Mouse (Mus musculus) urinary bladder, postnatal 14 days (tissue): Measurements from ENCODE around the gene Bckdha.

Experiments
- DNase-seq: peaks from one replicate; pipeline ENCODE4 v3.0.0; 2021; ENCODE audit warnings: low spot score

Bckdha gene

GRCm38 (mm10) chr7:25644631-25645030 is 14.2 kb downstream of the Bckdha start:
- no peak for DNase-seq

DNA sequence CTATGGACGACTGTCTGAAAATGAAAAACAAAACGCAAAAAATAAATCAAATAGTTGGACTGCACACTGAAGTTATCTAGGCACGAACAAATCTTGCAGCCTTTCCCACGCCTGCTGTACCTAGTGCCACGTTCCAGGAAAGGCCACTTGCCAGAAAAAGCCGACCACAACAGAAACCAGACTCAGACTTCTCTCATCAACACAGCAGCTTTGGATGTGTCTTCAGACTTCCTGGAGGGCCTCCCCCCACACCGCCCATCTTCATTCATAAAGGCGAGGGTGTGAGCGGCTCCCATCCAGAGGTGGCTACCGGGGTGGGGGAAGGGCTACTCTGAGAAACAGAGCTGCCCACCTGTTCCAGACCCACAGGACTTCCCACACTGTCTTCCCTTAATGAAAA is 14.6 kb downstream of the Bckdha start:
- DNase-seq: no peak

- no peak for DNase-seq
These were observed 19.0 kb downstream of the Bckdha start for GRCm38 (mm10) chr7:25639754-25640153.

DNA sequence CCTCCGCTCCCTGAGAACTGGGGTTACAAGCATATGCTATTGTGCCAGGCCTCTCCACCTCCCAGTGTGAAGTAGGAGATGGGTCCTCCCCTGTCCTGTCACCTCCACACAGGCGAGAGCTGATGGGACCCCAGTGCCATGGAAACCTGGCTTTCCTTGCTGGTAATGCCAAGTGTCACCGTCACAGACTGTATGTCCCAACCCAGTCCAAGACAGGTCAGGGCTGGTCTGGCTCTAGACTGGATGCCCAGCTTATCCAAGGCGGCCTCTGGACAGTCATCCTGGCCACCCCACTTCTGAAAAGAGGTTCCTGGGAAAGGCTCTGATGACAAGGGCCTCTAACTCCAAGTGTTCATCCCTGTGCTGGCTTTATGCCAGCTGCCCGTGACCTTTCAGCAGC is 21.7 kb downstream of the Bckdha start:
- no peak for DNase-seq

DNA sequence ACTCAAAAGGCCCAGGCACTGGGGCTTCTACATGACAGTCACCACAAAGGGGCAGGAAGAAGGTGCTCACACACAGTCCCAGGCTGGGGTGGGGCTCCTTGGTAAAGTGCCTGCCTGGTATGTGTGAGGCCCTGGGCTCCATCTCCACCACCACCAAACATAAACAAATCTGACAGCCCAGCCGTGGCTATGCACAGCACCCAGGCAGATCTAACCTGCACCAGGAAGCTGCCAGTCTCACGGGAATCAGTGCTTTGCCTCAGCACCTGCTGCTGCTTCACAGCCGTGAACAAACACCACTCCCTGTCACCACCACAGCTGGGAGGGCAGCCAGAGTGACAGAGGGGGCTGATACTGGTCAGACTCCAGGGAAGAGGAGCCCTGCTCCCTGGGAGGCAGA is 22.4 kb downstream of the Bckdha start:
- no peak for DNase-seq

DNA sequence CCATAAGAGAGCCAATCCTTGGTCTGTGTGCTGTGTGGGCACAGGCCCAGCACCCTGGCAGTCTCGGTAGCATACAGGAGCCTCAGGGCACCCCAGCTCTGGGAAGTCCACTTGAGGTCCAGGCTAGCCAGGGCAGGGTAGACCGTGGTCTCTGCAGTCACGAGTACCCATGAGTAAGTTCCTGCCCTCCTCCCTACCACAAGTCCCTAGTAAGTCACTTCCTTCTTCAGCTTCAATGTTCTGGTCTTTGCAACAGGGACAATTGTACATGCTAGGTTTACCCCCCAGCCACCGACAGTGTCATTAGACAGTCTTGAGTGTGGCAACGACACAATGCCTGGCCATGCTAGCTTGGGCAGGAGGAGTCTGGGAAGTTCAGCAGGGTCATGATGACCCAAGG is 26.1 kb downstream of the Bckdha start:
- DNase-seq: no peak

DNA sequence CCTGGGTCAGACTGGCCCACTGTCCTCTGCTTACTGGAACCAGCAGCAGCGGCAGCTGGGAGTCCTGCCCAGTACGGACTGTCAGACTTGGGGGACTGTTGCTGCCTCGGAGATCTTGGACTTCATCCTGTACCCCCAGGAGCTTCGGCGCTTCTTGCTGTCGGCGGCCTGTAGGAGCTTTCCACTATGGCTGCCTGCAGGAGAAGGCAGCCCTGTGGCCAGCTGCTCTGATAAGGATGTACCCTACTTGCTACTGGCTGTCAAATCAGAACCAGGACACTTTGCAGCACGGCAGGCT is 30.5 kb downstream of the Bckdha start:
- DNase-seq: no peak

DNA sequence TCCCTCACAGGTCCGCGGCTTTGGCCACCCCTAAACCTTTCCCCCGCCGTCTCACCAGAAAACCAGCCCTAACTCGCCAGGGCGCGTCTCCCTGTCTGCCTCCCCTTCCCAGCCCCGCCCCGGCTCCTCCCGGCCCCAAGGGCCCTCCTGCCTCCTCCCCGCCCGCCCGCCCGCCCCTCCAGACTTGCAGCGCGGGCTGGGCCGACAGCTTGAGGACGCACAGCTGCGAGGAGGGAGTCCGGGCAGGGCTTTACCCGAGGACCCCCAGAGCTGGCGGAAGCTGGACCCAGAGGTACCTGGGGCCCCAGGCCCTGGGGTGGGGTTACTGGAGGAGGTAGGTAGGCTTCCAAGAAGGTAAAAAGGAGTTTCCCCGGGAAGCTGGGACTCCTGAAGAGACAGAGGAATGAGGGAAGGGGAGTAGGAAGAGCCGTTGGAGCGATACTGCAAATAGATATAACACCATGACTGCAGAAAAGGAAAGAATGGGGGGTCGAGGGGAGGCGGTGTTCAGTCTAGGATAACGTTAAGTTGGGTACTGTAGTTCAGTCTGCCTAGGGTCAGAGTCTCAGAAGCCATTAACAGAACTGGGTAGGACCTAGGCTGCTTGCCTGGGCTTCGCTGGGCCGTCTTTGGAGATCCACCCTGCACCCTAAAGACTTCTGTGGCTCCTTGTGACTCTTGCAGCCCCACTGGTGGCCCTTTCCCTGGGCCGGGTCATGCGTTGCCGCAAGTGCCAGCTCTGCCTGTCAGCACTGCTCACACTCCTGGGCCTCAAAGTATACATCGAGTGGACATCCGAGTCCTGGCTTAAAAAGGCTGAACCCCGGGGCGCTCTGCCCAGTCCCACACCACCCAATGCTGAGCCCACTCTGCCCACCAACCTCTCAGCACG is 31.1 kb downstream of the Bckdha start:
- peak; percentile 89 for DNase-seq

DNA sequence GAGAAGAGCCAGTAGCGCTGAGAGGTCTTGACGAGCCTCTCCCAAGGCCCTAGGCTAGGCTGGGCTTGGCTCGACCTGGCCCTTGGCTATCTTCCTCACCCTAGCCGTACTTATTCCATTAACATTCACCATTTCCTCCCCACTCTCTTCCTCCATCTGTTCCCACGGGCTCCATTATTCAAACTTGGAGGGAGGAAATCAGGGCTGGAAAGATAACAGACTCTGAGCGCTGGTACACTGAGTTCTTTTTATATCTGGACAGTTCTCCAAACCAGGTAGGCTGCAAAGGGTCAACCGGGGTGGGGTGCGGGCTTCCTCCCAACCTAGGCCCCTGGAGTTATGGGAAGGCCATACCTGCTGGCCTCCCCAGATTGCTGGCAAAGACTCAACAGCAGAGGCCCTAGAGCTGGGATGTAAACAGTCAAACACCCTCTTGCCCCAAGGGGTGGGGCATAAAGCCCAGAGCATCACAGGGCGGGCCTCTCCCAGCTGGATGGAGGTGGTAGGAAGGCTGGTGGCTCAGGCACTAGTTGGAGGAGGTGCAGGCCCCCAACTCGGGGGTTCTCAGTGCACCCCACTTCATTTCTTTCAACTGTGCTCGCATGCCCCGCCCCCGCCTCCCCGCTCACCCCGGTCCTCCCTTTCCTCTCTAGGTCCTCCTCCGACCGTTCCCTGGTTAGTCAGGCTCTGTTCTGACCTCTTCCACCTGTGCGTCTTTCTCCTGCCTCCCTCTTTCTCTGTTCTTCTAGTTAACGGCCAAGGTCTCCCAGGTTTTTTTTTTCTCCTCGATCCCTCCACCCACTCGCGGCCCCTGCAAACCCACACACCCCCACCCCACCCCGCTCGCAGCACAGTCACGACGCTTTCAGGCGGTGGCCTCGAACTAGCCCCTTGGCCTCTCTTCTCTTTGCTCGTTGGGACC is 32.0 kb downstream of the Bckdha start, which contains the start of gene B3gnt8:
TSS of gene B3gnt8 (plus strand) at position 146 of the 922 bp plus-strand sequence.
- DNase-seq: peak; percentile 71

DNA sequence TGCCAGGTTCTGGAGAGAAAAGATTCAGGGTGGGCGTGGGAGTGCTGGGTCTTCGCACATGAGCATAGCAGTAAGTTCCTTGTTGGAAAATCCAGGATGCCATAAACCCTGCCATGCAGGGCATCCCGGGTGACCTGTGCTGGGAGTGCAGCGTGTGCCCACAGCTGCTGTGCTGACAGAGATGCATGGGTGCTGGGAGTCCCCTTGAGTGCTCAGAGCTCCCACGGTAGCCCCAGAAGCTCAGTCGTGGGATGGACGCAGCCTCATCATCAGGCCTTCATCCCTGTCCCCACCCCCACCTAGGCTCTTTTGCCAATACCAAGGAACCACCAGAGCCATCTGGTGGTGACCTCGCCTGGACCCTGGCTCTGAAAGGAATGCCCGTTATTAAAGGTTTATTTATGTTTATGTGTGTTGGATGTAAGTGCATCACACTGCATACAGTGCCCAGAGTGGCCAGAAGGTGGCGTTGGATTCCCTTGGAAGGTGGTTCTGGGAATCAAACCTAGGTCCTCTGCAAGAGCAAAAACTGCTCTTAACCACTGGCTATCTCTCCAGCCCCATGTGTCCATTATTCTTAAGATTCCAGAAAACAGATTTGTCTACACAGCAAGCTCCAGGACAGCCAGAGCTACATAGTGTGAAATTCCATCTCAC is 33.1 kb downstream of the Bckdha start:
- DNase-seq: peak; percentile 37

DNA sequence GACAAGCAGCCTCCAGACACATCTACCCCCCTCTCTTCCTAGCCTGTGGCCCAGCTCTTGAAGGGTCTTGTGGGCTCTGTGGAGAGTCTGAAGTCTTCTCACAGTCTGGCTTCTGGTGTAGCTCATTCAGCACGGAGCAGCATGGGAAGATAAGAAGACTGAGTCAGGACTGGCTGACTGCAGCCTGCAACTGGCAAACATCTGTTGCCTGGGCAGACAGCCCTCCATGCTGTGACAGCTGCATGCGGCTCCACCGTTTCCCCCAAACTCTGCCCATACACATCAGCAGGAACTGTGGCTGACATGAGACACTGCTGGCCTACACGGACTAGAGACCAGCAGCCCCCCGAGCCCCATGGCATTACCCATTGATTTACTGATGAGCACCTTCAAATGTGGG is 33.9 kb downstream of the Bckdha start:
- no peak for DNase-seq

GRCm38 (mm10) chr7:25623857-25624370 is 34.9 kb downstream of the Bckdha start:
- DNase-seq: no peak

DNA sequence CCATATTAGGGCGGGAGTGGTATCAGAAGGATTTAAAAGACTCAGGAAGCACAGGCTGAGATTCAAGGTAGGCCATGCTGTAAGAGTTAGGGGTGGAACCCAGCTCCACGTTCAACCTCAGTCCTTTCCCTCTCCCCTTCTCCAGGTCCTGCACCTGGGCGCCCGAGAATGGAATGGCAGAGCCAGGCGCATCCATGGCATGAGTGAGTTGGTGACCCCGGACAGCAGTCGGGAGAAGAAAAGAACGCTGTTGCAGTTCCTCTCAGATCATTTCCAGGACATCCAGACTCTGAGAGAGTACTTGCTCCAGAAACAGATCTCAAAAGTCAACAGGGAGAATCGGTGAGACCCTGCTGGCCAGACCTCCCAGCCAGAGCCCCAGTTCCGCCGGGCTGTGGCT is 38.0 kb downstream of the Bckdha start:
- DNase-seq: no peak

- no peak for DNase-seq
These were observed 38.7 kb downstream of the Bckdha start for GRCm38 (mm10) chr7:25620101-25620500.

DNA sequence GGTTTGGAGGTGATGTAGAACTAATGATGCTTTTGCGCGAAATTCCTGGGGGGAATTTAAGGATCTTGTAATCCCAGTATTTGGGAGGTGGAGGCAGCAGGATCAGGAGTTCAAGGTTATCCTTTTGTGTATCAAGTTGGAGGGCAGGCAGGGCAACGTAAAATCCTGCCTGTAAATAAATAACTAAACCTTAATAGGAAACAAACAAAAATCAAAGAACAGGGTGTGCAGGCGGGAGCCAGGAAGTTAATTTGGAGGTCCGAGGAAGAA is 39.1 kb downstream of the Bckdha start:
- no peak for DNase-seq

DNA sequence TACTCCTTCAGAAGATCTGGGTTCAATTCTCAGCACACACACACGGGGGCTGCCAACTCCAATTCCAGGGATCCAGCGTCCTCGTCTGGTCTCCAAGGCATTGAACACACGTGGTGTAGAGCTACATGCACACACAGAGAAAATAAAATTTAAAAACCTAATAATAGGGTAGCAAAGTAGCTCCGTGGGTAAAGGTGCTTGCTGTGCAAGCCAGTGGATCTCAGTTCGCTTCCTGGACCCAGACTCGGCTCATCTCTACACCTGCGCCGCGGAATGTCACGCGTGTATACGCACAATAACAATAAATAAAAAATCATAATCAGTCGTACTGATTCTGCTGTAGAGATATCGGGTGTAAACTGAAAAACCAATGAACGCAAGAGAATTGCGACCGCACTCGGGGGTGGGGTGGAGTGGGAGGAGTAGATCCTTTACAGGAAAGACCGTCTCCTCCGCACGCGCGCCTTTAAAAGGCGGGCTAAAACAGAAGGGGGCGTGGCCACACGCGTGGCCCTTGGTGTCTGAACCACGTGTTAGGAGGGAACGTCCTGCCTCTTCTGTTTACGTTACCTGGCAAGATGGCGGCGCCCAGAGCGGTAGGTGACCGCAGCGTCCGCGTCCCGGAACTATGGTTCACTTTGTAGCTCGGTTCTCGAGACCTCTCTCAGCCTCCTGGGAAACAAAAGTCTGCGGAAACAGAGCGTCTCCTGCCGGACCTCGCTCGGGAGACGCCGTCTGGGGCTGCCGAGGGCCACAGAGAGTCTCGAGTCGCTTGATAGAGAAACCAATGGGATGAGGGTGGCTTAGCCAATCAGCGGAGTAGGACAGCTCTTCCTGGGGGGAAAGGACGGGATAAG is 39.7 kb downstream of the Bckdha start, which contains the start of gene Dmac2:
TSS of gene Dmac2 (plus strand) at position 550 of the 857 bp plus-strand sequence.
- peak; percentile 96 for DNase-seq

- DNase-seq: no peak
These were observed 41.2 kb downstream of the Bckdha start for GRCm38 (mm10) chr7:25617376-25618160.

DNA sequence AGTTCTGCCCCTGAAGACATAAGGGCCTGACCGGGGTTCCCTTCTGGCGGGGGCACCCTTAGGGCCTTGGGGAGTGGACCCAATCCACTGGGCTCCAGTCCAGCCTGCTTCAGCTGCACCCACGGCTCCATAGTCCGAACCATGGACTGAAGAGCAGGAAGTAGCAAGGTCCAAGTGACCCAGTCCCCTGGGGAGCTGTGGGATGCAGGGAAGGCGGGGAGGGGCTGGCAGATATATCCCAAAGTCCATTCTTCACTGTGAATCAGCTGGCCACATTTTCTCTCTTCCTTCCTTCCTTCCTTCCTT is 43.1 kb downstream of the Bckdha start, which contains the start of gene Erich4:
TSS of gene Erich4 (minus strand) at position 187 of the 306 bp plus-strand sequence.
- no peak for DNase-seq

DNA sequence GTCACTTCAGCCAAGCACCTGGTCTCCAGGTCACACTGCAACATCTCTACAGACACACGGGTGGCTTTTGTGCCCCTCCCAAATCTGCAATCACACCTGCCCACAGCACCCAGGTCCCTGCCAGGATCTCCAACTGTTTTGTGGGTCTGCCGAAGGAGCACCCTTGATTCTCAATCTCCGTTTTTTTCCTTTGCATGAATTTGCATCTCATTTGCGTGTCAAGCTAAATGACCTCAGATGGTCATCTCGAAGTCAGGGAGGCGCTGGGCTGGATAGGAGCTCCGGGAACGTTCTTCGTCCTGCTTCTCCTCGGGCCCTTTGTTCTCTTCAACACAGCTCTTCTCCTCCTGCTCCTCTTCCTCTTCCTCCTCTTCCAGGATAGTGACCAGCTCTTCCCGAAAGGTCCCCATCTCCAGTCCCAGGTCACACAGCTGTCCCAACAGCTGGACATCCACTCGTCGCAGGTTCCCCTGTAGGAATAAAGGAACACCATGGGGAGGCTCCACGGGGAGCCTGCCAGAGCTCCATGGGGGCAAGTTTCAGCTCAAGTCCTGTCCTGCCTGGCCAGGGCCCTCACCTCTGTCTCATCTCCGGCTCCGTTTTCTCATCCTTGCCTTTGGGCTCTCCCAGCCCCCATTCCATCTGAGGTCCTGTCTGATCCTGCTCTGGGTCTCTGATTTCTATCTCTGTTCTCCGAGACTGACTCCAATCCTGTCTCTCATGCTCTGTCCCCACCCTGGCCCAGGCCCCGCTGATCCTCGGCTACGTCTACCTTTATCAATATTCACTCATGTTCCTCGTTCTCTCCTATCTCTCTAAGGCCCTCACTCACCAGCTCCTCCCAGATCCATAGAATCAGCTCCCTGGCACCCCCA is 43.7 kb downstream of the Bckdha start:
- DNase-seq: no peak

DNA sequence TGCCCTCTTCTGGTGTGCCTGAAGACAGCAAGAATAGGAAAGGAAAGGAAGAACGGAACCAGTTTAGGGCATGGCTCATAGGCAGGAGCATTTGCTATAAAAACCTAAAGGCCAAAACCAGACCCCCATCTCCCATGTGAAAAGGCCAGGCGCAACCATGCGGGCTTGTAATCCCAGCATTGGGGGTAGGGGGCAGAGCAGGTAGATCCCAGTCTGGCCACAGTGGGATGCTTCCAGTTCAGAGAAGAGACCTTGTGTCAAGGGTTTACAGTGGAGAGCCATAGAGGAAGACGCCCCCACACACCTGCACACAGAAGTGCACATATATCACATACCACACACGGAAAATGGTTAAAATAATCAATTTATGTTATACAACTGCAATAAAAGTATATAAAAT is 44.7 kb downstream of the Bckdha start:
- no peak for DNase-seq
